Mouse (Mus musculus): ENCODE measurements around the gene Hydin.
A peak's percentile ranks its signal among the peaks of the same experiment; 100 is the strongest.
"Not testable (repeated sequence)": the region's sequence is repeated elsewhere in the genome, so short reads cannot be mapped to it uniquely, and the experiment has no call there.

Gene Hydin

GRCm38 (mm10) chr8:110339447-110339846, 72.7 kb downstream of the Hydin start:
- DNase-seq: no peak

GRCm38 (mm10) chr8:110340090-110340703, 73.4 kb downstream of the Hydin start:
- no peak for DNase-seq

- no peak for DNase-seq
Measured at GRCm38 (mm10) chr8:110345697-110346394, 79.1 kb downstream of the Hydin start.

- no peak for DNase-seq
Measured at GRCm38 (mm10) chr8:110346915-110347314, 80.1 kb downstream of the Hydin start.

GRCm38 (mm10) chr8:110350725-110351124, 83.9 kb downstream of the Hydin start:
- DNase-seq: no peak

GRCm38 (mm10) chr8:110351909-110352308, 85.1 kb downstream of the Hydin start:
- DNase-seq: no peak

- no peak for DNase-seq
Measured at GRCm38 (mm10) chr8:110362975-110363374, 96.2 kb downstream of the Hydin start.

GRCm38 (mm10) chr8:110372836-110373235, 106.1 kb downstream of the Hydin start:
- DNase-seq: no peak

- DNase-seq: no peak
Measured at GRCm38 (mm10) chr8:110373695-110374094, 106.9 kb downstream of the Hydin start.

- no peak for DNase-seq
Measured at GRCm38 (mm10) chr8:110382751-110383150, 116.0 kb downstream of the Hydin start.

- not testable (repeated sequence) for DNase-seq
Measured at GRCm38 (mm10) chr8:110384632-110385031, 117.9 kb downstream of the Hydin start.

GRCm38 (mm10) chr8:110395656-110396055, 128.9 kb downstream of the Hydin start:
- DNase-seq: no peak

- DNase-seq: no peak
Measured at GRCm38 (mm10) chr8:110400536-110400935, 133.8 kb downstream of the Hydin start.

- DNase-seq: no peak
Measured at GRCm38 (mm10) chr8:110402311-110402710, 135.5 kb downstream of the Hydin start.

GRCm38 (mm10) chr8:110404516-110404915, 137.7 kb downstream of the Hydin start:
- no peak for DNase-seq

GRCm38 (mm10) chr8:110415121-110415520, 148.3 kb downstream of the Hydin start:
- DNase-seq: no peak

- no peak for DNase-seq
Measured at GRCm38 (mm10) chr8:110416931-110417330, 150.2 kb downstream of the Hydin start.

GRCm38 (mm10) chr8:110417801-110418200, 151.0 kb downstream of the Hydin start:
- peak; percentile 35 for DNase-seq

- DNase-seq: no peak
Measured at GRCm38 (mm10) chr8:110419711-110420110, 152.9 kb downstream of the Hydin start.

GRCm38 (mm10) chr8:110420221-110420620, 153.4 kb downstream of the Hydin start:
- no peak for DNase-seq

GRCm38 (mm10) chr8:110424146-110424545, 157.4 kb downstream of the Hydin start:
- DNase-seq: no peak

- no peak for DNase-seq
Measured at GRCm38 (mm10) chr8:110431340-110431739, 164.6 kb downstream of the Hydin start.

GRCm38 (mm10) chr8:110440528-110440927, 173.8 kb downstream of the Hydin start:
- no peak for DNase-seq

GRCm38 (mm10) chr8:110444276-110444675, 177.5 kb downstream of the Hydin start:
- DNase-seq: no peak

- DNase-seq: no peak
Measured at GRCm38 (mm10) chr8:110450463-110450862, 183.7 kb downstream of the Hydin start.
